In genomic region chr1:34435371-34436120, GRCm38 (mm10) we compare ENCODE assay signal across 8 mouse cellular contexts. TPM values are rescaled to one million over a fixed set of nuclear protein-coding genes. Genes with fewer than 3 reads are reported as not detected.
DNase-seq lines count a peak whose midpoint lies in the region; ATAC-seq lines count a peak whose summit lies in the region.

No protein-coding gene starts in this region.

- H3K4me3 ChIP-seq in kidney, embryonic 16.5 days (ENCODE audit: low read length): peak overlapping the region; percentile 69
- H3K4me3 ChIP-seq in hindbrain, embryonic 14.5 days (replicated peaks; ENCODE audit: low read length): peak overlapping the region; percentile 46
- H3K4me3 ChIP-seq in midbrain, embryonic 16.5 days (ENCODE audit: low read depth, low read length): peak overlapping the region; percentile 74

- H3K9ac ChIP-seq in kidney, embryonic 16.5 days (replicated peaks; ENCODE audit: low read length): peak overlapping the region; percentile 69
- H3K9ac ChIP-seq in hindbrain, embryonic 14.5 days: peak overlapping the region; percentile 75
- peak overlapping the region; percentile 80 for H3K9ac ChIP-seq in midbrain, embryonic 16.5 days (ENCODE audit: low read depth, low read length)

- H3K9me3 ChIP-seq in kidney, embryonic 16.5 days (ENCODE audit: low read length): peaks cover 19% of the 10 kb centered on the region
- H3K9me3 ChIP-seq in hindbrain, embryonic 14.5 days (ENCODE audit: control insufficient read depth, low read length): peaks cover 4% of the 10 kb centered on the region
- H3K9me3 ChIP-seq in midbrain, embryonic 16.5 days (replicated peaks; ENCODE audit: control insufficient read depth, low read length, poor library complexity, severe bottlenecking): peaks cover 10% of the 10 kb centered on the region

- DNase-seq in kidney, postnatal 4 days: no peak
- peak; percentile 32 for DNase-seq in brain, adult 2 months (ENCODE audit: low read depth, low spot score)
- no peak for DNase-seq in hindbrain, embryonic 14.5 days (ENCODE audit: low spot score)
- DNase-seq in left cerebral cortex, adult 18-20 months (ENCODE audit: low spot score in 2 of 2): no peak
- no peak for DNase-seq in spleen, postnatal 36 days (ENCODE audit: low spot score in 2 of 2)

- no peaks in the 10 kb centered on the region for H3K27me3 ChIP-seq in kidney, embryonic 16.5 days (ENCODE audit: insufficient read depth, low read length)
- no peaks in the 10 kb centered on the region for H3K27me3 ChIP-seq in hindbrain, embryonic 14.5 days (ENCODE audit: control insufficient read depth, insufficient read depth, low read length)
- H3K27me3 ChIP-seq in midbrain, embryonic 16.5 days (ENCODE audit: control insufficient read depth, insufficient read depth, low read depth, low read length): no peaks in the 10 kb centered on the region

- peaks cover 26% of the 10 kb centered on the region for H3K36me3 ChIP-seq in kidney, embryonic 16.5 days (ENCODE audit: insufficient read depth, low read length)
- peaks cover 9% of the 10 kb centered on the region; the same call in 1 of the 2 replicates for H3K36me3 ChIP-seq in hindbrain, embryonic 14.5 days (replicated peaks; ENCODE audit: control insufficient read depth, insufficient read depth)
- 0 out of 2 replicates have a peak, but pooled peaks cover 2% of the 10 kb centered on the region for H3K36me3 ChIP-seq in midbrain, embryonic 16.5 days (ENCODE audit: control insufficient read depth, insufficient read depth, low read length)

- H3K4me2 ChIP-seq in kidney, embryonic 16.5 days (replicated peaks; ENCODE audit: low read depth, low read length): peak overlapping the region; percentile 66
- H3K4me2 ChIP-seq in hindbrain, embryonic 14.5 days (replicated peaks): peak overlapping the region; percentile 88
- H3K4me2 ChIP-seq in midbrain, embryonic 16.5 days (ENCODE audit: low read length): peak overlapping the region; percentile 77

- WGBS in kidney, embryonic 16.5 days: 31% methylated on average over 8 of the region's 8 CpGs
- 27% methylated on average over 8 of the region's 8 CpGs for WGBS in hindbrain, embryonic 14.5 days
- 30% methylated on average over 8 of the region's 8 CpGs for WGBS in midbrain, embryonic 16.5 days

- peaks cover 17% of the 10 kb centered on the region for H3K4me1 ChIP-seq in kidney, embryonic 16.5 days (ENCODE audit: insufficient read depth, low read length)
- peaks cover 19% of the 10 kb centered on the region for H3K4me1 ChIP-seq in hindbrain, embryonic 14.5 days (replicated peaks; ENCODE audit: control insufficient read depth, insufficient read depth, low read length)
- H3K4me1 ChIP-seq in midbrain, embryonic 16.5 days (ENCODE audit: control insufficient read depth, insufficient read depth, low read length): peaks cover 20% of the 10 kb centered on the region

- ATAC-seq in kidney, embryonic 16.5 days (ENCODE audit: low FRiP score, low TSS enrichment): no peak
- ATAC-seq in hindbrain, embryonic 14.5 days (ENCODE audit: low FRiP score): no peak
- ATAC-seq in midbrain, embryonic 16.5 days: no peak
- no peak for ATAC-seq in activated CD4-positive, CD25-positive, alpha-beta regulatory T cell, adult 4 months

- peak overlapping the region; percentile 77; the same call in 1 of the 2 replicates for H3K27ac ChIP-seq in kidney, embryonic 16.5 days (ENCODE audit: low read length)
- peak overlapping the region; percentile 92 for H3K27ac ChIP-seq in hindbrain, embryonic 14.5 days
- H3K27ac ChIP-seq in midbrain, embryonic 16.5 days (ENCODE audit: low read length): peak overlapping the region; percentile 91

RNA-seq across cellular contexts. Expression of gene Ccdc115, which starts 3.9 kb away (rescaled TPM):
- polyA plus RNA-seq in kidney, embryonic 16.5 days (2015; fragmentation: Nextera tagmentation; extraction: Ambion mirVana): 56.6 and 59.2 TPM in 2 replicates
- 59.5 and 60.6 TPM in 2 replicates for polyA plus RNA-seq in hindbrain, embryonic 14.5 days (2014; fragmentation: Nextera tagmentation; extraction: Ambion mirVana)
- 65.2 and 66.8 TPM in 2 replicates for polyA plus RNA-seq in midbrain, embryonic 16.5 days (2015; fragmentation: Nextera tagmentation; extraction: Ambion mirVana)
- polyA plus RNA-seq in activated CD4-positive, CD25-positive, alpha-beta regulatory T cell, adult 4 months (2017; shearing (Covaris generic)): 10 to 100 TPM; 35.5 to 37.9 TPM
- total RNA-seq in left cerebral cortex, adult 18-20 months (2021): 10 to 100 TPM; 12.9 to 15.9 TPM

RNA-seq across cellular contexts. Expression of gene Imp4, which starts 4.1 kb away (rescaled TPM):
- polyA plus RNA-seq in kidney, embryonic 16.5 days (2015; fragmentation: Nextera tagmentation; extraction: Ambion mirVana): 99.9 and 105 TPM in 2 replicates
- polyA plus RNA-seq in hindbrain, embryonic 14.5 days (2014; fragmentation: Nextera tagmentation; extraction: Ambion mirVana): 48.3 and 49.6 TPM in 2 replicates
- polyA plus RNA-seq in midbrain, embryonic 16.5 days (2015; fragmentation: Nextera tagmentation; extraction: Ambion mirVana): 49.3 and 52.2 TPM in 2 replicates
- 100 to 1,000 TPM; 105 to 131 TPM for polyA plus RNA-seq in activated CD4-positive, CD25-positive, alpha-beta regulatory T cell, adult 4 months (2017; shearing (Covaris generic))
- 10 to 100 TPM; 34.2 to 36.5 TPM for total RNA-seq in left cerebral cortex, adult 18-20 months (2021)

RNA-seq across cellular contexts. Expression of gene Ptpn18, which starts 24.0 kb away (rescaled TPM):
- 20.3 and 21.5 TPM in 2 replicates for polyA plus RNA-seq in kidney, embryonic 16.5 days (2015; fragmentation: Nextera tagmentation; extraction: Ambion mirVana)
- polyA plus RNA-seq in hindbrain, embryonic 14.5 days (2014; fragmentation: Nextera tagmentation; extraction: Ambion mirVana): 5.5 and 6.8 TPM in 2 replicates
- polyA plus RNA-seq in midbrain, embryonic 16.5 days (2015; fragmentation: Nextera tagmentation; extraction: Ambion mirVana): 2.9 and 3.4 TPM in 2 replicates
- 100 to 1,000 TPM; 175 to 257 TPM for polyA plus RNA-seq in activated CD4-positive, CD25-positive, alpha-beta regulatory T cell, adult 4 months (2017; shearing (Covaris generic))
- 1 to 10 TPM; 3.0 to 4.5 TPM for total RNA-seq in left cerebral cortex, adult 18-20 months (2021)
